Mouse (Mus musculus): ENCODE measurements around the gene Csrp1.

The Csrp1 gene

DNA sequence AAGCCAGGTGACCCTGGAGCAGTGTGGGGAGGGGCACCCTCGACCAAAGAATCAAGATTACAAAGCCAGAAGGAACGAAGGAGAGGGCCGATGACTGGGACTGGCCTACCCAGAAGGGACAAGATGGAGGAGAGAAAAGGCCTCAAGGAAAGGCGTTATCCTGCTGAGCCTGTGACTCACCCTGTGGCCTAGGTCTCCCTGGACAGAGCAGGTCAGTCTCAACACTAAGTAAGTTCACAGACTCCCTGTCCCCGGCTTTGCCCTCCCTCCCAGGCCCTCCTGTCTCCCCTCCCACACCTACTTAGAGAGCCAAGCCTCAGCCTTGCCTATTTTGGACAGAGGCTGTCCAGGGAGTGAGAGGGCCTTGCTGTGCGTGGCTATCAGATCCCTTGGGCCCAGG, at the start of gene Csrp1:
Gene Csrp1 (plus strand): TSS at position 79 of the 400 bp plus-strand sequence.
- no peak for DNase-seq

DNA sequence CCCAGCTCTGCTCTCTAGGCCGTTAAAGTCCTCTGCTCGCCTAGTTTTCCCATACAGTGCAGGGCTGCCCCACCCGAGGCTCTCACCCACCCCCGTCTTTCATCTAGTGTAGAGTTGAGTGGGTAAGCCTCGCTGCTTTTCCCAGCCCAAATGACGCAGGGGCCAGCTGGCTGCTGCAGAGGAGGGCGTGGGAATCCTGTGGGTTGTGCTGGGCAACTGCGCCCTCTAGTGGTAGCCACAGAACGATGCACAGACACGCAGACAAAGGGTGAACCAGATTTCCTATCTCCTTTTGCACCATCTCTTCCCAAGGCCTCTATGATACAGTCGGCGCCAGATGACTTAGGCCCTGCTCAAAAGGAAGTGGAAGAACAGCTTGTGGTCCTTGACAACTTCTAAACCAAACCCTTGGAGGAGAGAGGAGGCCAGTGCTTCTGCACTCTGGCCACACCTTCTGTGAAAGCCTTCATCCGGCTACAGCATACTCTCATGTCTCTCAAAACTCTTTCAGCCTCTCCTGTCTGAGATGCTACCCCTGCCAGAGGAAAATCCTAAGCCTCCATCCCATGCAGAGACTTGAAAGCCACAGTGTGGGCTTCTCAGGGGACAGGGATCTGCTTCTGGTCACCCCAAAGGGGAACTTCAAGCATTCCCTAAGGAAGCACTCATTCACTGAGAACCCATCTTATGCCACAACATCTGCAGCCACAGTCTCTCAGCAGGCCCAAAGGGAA, 49.3 kb upstream of the Csrp1 start:
- peak; percentile 62 to 68 for DNase-seq

DNA sequence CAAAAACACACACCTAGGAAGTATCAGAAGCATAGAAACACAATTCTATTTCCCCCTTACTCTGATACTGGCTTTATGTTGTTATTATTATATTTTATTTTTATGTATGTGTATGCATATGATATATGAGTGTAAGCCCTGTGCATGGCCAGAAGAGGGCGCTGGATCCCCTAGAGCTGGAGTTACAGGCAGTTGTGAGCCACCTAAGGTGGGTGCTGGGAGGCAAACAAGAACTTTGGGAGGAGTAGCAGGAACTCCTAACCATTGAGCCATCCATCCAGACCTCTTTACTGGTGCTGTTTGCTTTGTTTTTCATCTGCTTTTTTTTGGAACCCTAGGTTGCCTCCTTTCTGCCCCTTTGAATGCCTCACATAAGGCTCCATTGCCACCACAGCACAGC, 48.5 kb upstream of the Csrp1 start:
- DNase-seq, result no peak

DNA sequence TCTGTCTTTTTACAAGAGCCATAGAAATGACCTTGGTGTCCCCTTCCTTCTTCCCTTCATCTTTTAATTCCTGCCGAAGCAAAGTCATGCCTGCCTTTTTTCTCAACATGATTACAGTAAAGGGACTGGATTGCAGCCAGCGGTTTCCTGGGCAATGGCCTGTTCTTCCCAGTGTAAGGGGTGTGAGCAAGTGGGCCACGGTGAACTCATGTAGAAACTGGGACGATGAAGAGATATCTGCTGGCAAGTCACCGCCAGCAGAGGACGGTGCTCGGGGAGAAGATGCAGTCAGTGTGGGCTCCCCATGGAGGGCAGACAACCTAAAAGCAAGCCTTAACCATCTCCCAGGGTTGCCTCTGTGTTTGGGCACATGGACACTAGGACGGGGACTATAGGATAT, 47.9 kb upstream of the Csrp1 start:
- no peak for DNase-seq

DNA sequence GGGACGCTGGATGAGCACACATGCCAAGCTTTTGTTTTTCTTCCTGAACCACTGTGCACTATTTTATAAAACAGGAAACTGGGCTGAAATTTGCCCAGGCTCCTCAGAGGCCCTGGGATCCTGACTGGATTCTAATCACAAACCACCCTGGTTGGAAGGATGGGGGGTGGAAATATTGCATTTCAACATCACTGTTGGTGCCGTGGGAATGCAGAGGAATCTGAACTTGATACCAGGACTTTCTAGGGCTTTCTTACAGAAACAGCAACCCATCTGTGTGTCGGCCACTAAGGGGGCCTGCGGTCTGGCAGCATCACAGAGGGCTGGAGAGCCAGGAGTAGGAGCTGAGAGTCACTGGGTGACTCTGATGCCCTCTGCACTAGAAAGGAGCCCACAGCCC, 47.5 kb upstream of the Csrp1 start:
- no peak for DNase-seq

DNA sequence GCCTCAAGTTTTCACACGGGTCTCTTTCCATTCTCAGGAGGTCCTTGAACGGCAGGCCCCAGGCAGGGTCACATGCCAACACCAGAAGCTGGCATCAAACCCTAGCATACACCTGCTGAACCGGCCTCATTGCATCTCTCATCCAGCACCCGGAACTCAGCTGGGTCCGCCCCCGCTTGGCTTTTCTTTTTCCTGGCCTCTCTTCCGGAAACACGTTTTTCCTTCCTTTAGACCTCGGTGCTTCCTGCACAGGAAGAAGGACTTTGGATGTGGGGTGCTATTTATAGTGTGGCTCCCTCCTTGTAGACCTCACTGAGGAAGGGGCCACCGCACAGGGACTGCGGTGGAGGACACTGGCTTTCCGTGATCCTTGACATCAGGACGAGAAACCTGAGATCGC, 46.4 kb upstream of the Csrp1 start:
- no peak for DNase-seq

DNA sequence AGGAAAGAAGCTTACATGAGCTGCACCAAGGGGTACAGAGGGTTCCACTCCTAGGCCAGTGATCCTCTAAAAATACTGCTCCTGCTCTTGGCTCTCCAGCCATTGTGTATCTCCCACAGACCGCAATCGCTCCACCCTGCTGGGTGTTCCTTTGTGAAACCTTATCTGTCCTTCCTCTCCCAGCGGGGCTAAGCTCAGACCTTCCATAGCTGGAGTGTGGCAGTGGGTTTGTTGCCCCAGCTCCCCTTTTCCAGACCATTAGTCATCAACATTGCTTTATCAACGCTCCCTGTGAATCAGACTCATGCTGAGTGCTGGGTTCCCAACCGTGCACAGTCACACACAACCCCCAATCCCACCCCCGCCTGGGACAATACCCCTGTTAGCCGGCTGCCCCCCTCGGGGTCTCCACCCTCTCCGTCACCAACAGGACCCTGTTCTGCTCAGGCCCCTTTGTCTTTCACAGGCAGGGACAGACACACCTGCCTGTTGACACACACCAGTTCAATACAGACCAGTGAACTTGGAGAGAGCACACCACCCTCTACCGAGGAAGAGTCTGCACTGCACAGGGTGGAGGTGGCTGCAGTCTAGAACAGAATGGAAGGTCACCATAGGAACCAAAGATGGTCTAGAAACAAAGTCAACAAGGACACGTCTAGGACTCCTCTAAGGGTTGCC, 44.3 kb upstream of the Csrp1 start:
- no peak for DNase-seq

DNA sequence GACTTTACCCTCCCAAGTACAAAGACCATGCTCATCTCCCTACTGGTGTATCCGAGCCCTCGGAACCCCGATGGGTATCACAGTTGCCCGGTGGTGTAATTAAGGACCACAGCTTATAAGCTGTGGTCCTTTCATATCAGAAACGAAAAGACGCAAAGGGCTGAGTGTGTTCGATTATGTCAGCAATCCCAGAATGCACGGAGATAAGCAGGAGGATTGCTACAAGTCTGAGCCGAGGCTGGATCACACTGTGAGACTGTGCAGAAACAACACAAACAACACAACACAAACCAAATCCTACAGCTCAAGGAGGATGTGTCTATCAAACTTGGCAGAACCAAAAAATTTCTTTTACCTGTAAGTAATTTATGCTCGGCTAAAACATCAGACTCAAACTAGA, 43.6 kb upstream of the Csrp1 start:
- no peak for DNase-seq

DNA sequence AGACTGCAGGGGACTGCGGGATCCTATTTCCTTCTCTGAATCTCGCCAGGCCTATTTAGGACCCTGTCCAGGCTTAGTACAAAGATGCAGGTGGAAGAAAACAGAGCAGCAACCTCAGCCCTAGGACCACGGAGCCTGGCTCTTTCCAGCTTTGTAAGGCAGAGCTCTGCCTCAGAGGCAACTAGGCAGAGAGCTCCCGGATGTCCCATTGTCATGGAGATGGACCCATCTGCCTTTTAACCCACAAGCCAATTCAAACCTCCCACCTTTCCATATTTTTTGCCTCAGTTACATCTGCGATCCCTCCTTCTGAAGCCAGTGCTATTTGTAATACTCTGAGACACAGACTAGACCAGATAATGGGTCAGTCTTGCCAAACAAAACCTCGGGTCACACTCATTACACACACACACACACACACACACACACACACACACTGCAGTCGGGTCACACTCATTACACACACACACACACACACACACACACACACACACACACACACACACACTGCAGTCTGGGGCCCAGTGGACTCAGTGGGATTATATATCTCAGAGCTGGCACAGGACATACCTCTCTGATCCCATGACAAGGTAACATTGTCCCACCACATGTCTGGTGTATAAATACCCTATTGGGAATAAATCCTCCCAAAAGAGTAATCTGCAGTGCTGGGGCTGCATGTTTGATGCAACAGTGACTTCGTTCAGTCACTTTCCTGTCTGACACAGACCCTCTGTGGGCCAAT, 42.8 kb upstream of the Csrp1 start:
- no peak for DNase-seq

DNA sequence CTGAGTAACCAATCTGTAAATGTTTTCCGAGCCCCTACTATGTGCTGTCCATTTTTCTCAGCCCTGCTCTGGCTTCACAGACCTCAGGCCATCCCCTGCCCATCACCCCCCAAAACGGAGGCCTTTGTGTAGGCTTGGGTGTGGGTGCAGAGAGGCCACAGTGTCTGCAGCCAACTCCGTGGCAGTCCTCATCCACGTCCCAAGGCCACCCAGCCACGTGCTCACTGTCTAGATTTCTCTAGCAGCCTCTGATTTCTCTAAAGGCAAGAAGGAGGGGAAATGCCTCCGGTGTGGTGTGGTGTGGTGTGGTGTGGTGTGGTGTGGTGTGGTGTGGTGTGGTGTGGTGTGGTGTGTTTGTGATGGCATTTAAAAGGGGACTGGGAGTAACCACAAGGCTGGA, 41.7 kb upstream of the Csrp1 start:
- DNase-seq, result no peak

DNA sequence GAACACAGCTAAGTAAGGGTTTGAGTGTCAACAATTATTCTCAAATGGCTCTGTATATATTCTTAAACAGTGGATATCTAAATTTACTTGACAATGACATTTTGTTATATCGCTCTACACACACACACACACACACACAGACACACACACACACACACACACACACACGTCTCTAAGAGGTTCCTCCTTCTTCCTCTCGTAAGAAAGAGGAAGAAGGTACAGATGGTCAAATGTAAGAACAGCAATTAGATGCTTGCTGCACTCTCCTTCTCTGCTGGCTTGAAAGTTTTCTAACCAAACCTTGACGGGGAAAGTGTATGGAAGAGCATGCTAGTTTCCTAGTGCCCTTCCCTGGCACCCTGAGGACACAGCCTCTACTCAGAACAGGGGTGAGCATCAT, 39.1 kb upstream of the Csrp1 start:
- no peak for DNase-seq

DNA sequence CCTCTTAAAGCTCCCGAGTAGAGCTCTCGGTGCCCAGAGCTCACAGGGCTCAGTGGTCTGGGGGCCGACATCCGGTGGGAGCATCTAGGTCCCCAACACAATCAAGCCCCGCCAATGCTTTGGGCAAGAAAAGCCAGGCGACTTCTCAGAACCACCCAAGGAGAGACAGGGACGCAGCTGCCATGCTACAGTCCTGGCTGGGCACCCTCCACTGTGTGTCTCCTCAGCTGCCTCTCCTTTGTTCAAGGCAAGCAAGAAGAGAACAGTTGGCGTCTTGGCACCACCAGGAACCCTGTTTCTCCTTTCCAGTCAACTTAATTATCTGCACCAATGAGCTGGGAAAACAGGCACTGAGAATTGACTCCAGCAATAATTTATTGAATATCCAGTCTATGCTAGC, 38.7 kb upstream of the Csrp1 start:
- DNase-seq, result no peak

DNA sequence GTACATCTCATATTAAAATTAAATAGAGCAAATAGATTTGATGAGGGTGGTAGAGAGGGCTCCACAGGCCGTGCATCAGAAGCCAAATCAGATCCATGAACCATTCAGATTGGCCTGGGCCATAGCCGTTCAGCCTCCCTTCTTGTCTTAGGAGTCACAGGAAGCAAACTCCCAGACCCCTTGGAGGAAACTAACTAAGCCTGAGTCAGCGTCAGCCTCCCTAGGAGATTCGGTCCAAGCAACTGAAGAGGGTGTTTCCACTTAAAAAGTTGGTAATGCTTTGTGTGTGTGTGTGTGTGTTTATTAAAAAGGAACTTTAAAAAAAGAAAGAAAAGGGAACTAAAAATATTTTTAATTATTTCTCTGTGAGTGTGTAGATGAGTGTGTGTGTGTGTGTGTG, 35.0 kb upstream of the Csrp1 start:
- no peak for DNase-seq

DNA sequence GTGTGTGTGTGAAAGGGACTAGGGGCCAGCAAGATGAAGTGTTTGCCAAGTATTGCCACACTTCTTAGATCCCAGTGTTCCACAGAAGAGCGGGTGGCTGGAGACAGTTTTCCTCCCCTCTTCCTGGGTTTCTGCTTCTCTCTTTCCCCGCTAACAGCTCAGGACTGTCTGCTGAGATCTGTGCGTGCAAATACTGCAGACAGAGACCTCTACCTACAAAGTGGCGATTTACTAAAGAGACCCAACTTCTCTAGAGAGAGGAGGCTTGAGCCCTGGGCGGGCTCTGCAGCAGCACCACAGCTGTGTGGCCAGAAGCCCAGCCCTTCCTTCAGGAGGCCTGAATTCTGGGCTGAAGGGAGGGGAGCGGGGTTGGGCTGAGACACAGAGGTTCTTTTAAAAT, 34.5 kb upstream of the Csrp1 start:
- no peak for DNase-seq

DNA sequence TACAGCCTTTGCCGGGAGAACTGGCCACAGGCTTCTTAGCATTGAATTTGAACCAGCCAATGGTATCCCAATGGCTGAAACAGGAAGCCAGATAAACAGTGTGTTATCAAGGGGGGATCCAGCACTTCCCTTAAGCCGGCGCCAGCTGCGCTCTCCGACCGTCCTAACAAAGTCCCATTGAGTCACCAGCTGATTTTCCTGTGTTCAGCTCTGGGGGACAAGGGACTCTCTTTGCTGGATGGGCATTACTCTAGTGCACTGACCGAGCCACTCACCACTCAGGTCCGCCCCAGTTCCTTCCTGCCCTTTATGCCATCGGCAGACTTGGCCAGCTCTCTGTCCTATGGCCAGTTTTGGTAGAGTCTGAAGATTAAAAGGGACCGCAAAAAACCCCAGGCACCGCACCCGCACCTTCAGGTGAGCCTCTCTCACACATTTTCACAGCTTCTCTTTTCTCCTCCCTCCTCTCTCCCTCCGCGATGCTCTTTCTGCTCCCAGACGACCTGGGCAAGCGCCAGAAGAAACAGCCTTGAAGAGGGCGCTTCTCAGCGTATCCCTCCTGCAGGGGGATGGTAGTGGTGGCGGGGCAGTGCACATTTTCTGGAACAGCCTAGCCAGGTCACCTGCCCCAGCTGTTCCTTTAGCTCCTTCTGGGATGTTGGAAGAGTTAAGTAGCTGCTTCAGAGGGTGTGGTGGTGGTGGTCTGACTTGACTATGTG, 32.9 kb upstream of the Csrp1 start:
- no peak for DNase-seq

DNA sequence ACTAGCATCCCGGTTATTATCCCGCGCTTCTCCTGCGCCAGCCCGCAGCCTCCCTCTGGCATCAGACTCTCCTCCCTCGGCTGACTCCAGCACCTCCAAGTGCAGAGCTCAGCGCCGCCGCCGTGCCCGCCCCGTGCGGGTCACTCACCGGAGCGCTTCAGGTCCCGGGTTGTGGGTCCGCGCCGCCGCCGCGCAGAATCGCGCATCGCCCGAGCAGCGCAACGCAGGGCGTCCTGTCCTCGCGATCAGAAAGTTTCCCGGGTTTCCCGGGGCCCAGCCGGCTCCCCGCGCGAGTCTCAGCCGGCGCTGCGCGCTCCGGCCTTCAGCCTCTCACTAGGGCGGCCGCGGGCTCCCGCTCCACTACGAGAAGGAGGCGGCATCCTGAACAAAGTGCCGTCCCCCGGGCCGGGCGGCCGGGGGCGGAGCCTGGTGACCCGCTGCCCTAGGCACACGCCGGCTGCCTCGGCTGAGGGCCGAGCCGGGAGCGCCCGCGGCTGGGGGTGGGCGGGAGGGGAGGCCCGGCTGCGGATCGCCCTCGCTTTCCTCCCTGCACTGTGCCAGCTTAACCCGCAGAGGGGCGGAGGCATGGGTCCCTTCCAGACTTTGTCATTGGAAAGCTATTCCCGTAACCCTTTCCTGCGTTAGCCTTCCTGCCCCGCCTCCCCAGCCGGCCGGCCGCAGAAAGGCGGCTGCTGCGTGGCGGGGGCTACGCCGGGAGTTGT, 31.9 kb upstream of the Csrp1 start:
- DNase-seq, result peak in 1 of 2 experiments; percentile 17

DNA sequence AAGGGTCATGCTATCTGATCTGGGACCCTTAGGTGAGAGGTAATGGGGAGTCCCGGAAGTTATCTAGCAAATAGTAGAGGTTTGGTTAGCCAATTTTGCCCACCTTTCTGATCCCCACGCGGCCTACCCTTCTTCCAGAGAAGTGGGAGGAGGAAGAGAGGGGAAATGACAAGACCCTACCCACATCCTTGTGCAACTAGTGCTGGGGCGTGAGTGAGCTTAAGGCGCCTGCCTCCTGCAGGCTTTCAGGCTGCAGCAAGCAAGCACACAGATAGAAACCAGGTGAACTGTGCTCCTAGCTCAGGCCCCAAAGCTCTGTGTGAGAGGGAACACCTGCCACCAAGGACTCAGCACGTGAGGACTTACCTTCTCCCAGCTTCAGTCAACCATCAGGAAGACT, 31.2 kb upstream of the Csrp1 start:
- DNase-seq, result no peak

DNA sequence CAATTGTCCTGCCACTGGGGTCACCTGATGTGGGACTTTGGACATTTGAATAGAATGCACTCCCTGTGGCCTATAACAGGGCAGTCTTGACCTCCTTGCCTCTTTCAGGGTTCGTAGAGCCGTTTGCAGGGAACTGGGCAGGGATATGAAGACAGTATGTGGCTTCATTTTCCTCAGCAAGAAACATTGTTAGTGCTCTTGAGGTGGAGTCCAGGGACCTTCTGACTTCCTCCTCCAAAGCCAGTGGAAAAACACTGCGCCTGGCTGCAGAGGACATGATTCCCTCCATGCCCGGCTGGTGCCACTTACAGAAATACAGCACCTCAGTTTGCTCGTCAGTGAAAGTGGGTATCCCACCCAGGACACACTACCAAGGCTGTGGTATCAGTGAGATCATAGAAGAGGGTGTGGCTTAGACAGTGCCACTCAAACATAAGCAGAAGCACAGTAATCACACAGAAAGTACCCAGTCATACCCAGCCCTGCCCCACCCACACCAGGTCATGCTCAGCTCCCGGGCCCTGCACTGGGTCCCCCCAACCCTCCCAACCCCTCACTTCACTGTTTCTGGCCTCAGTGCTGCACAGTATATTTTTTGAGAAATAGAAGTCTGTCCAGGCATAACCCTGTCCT, 29.0 kb upstream of the Csrp1 start:
- DNase-seq, result no peak

DNA sequence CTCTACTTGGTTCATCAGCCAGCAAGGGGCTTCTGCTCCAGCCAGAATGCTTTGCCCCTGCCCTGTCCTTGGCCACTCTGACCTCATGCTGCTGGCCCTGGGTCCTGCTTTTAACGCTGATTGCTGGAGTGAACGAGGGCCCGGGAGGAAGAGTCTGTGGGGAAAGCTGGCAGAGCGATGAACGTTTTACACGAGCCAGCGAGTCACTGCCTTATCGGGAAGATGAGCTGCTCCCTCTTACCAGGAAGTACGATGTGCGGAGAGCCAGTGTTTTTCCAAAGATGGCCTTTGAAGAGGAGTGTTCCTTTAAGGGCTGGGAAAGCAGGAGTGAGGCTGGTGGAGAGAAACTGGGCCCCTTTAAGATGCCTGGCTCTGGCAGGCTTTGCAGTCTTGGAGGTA, 28.4 kb upstream of the Csrp1 start:
- no peak for DNase-seq

DNA sequence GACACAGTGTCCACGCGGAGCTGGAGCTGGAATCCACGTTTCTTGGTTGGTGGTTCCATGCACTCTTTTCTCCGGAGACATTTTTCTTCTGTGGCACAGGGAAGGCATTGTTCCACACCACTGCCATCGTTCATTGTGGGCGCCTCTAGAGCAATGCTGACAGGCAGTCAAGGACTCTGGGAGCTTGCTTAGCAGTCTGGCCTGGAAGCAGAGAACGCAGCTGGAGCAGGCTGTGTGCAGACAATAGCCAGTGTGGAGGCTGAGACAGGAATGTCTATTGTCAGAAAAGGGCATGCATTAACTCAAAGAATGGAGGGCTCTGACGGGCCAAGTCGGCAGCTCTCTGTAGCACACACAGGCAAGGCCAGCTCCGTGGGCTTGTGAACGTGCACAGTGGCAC, 25.7 kb upstream of the Csrp1 start:
- DNase-seq, result no peak

DNA sequence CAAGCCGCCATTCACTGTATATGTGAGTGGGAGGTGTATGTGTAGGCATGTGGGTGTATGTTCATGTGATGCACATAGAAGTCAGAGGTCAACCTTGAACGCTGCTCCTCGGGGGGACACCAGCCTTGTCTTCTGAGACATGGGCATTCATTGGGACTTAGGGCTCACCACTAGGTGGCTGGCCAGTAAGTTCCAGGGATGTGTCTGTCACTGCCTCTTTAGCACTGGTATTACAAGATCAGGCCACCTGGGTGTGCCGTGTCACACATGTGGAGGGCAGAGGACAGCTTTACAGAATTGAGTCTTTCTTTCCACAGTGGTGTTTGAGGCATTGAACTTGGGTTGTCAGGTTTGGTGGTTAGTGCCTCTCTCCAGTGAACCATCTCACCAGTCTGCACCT, 22.4 kb upstream of the Csrp1 start:
- DNase-seq, result no peak

DNA sequence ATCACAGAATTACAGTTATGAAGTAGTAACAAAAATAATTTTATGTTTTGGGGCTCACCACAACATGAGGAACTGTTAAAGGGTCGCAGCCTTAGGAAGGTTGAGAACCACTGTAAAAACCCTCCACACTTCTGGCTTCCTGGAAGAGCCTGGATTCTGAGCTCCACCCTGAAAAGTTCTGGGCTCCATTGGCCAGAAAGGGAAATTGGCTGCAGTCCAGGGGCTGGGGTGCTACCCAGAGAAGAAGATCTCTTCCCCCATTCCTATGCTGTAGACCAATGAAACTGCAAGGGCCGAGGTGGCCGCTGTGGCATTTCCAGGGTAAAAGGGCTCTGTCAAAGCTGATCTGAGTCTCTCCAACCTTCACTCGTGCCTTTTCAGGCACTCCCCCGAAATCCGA, 21.8 kb upstream of the Csrp1 start:
- no peak for DNase-seq
